7 mouse cellular contexts compared by ENCODE assay signal in the genomic region with DNA sequence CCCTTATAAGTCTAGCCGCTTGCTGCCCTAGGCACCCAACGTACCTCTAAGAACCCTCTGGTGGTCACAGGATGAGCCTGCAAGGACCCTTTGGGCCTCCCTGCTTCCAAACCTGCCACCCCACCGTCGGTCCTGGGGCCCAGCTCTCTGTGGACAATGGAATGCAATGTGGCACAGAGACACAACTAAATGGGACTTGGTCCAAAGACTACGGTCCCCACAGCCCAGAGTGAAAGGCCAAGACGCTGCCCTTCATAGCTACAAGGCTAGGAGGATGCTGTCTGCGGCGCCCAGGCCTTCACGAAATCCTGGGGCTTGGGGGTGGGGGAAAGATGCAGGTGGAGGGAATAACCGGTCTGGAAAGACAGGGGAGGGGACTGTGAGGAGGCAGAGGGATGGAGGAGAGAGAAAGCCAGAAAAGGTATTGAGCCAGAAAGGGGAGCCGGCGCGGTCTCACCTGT. TPM values are rescaled to one million over a fixed set of nuclear protein-coding genes. Genes with fewer than 3 reads are reported as not detected.
DNase-seq lines count a peak whose midpoint lies in the region; ATAC-seq and TF ChIP-seq lines count a peak whose summit lies in the region.

No protein-coding gene starts in this region.

- no peaks in the 10 kb centered on the region for H3K36me3 ChIP-seq in midbrain, embryonic 11.5 days (ENCODE audit: control insufficient read depth, insufficient read depth, low read length)

- TF ChIP-seq CTCF in lung, adult 2 months (IDR thresholded peaks at IDR 0.05; ENCODE audit: insufficient read depth, low read length): 0 out of 2 replicates have a peak, but pooled peaks have one; percentile 2
- no peak for TF ChIP-seq CTCF in cortical plate, adult 2 months (IDR thresholded peaks at IDR 0.05; ENCODE audit: extremely low read depth, insufficient read depth, low read length)

- H3K27ac ChIP-seq in cortical plate, adult 2 months (ENCODE audit: insufficient read depth, low read length): peak overlapping the region; percentile 77
- peak overlapping the region; percentile 92 for H3K27ac ChIP-seq in midbrain, embryonic 11.5 days (ENCODE audit: low read depth, low read length)

- H3K27me3 ChIP-seq in midbrain, embryonic 11.5 days (ENCODE audit: control insufficient read depth, insufficient read depth, low read length): no peaks in the 10 kb centered on the region

- no peak overlapping the region for H3K4me3 ChIP-seq in lung, adult 2 months (replicated peaks; ENCODE audit: extremely low read depth, low read depth, low read length)
- peak overlapping the region; percentile 86 for H3K4me3 ChIP-seq in cortical plate, adult 2 months (ENCODE audit: insufficient read depth, low read length)
- peak overlapping the region; percentile 46 for H3K4me3 ChIP-seq in midbrain, embryonic 11.5 days (ENCODE audit: low read depth, low read length)

- peak overlapping the region; percentile 69 for H3K4me2 ChIP-seq in midbrain, embryonic 11.5 days

- ATAC-seq in midbrain, embryonic 11.5 days (ENCODE audit: low FRiP score): no peak

- 13% methylated on average over 13 of the region's 13 CpGs for WGBS in lung, adult 2 months
- WGBS in midbrain, embryonic 11.5 days: 13% methylated on average over 13 of the region's 13 CpGs

- intact Hi-C loops in heart, postnatal 10 days (cut with DNase I): no loop called here

- H3K9ac ChIP-seq in midbrain, embryonic 11.5 days (ENCODE audit: low read length): peak overlapping the region; percentile 51

- no peaks in the 10 kb centered on the region; the same call in 1 of the 2 replicates for H3K4me1 ChIP-seq in lung, adult 2 months (ENCODE audit: control insufficient read depth, insufficient read depth, low read length)
- no peaks in the 10 kb centered on the region for H3K4me1 ChIP-seq in cortical plate, adult 2 months (ENCODE audit: control insufficient read depth, insufficient read depth, low read length)
- peaks cover 21% of the 10 kb centered on the region for H3K4me1 ChIP-seq in midbrain, embryonic 11.5 days (ENCODE audit: control insufficient read depth, insufficient read depth, low read length)

- no peak for TF ChIP-seq POLR2A in lung, adult 2 months (IDR thresholded peaks at IDR 0.05; ENCODE audit: borderline replicate concordance, extremely low read depth, low read depth, low read length)
- TF ChIP-seq POLR2A in cortical plate, adult 2 months (IDR thresholded peaks at IDR 0.05; ENCODE audit: extremely low read depth, insufficient read depth, low read length): no peak

- no peak for DNase-seq in lung, adult 2 months
- no peak for DNase-seq in lung, postnatal 4 days
- DNase-seq in heart, postnatal 10 days: peak; percentile 31 to 33
- peak; percentile 93 for DNase-seq in midbrain, embryonic 11.5 days (ENCODE audit: low spot score, missing footprints)
- DNase-seq in T-cell, adult 2 months (ENCODE audit: low spot score): no peak
- DNase-seq in ovary, postnatal 14 days (ENCODE audit: low spot score): no peak

- no peaks in the 10 kb centered on the region for H3K9me3 ChIP-seq in midbrain, embryonic 11.5 days (ENCODE audit: control insufficient read depth, low read length)

RNA-seq across cellular contexts. Expression of a gene that starts 0.8 kb away (rescaled TPM):
- 2.8 and 4.4 TPM in 2 replicates for polyA plus RNA-seq in lung, adult 2 months (2012; rRNA removed)
- 52.3 and 54.1 TPM in 2 replicates for polyA plus RNA-seq in cortical plate, adult 2 months (2012; rRNA removed)
- 1 to 10 TPM in 1 of 2 experiments, under 1 TPM in 1; 0.60 to 1.1 TPM for total RNA-seq in heart, postnatal 10 days (2021)
- polyA plus RNA-seq in midbrain, embryonic 11.5 days (2014; fragmentation: Nextera tagmentation; extraction: Ambion mirVana): 37.1 and 38.4 TPM in 2 replicates

RNA-seq across cellular contexts. Expression of a gene that starts 20.8 kb away (rescaled TPM):
- polyA plus RNA-seq in lung, adult 2 months (2012; rRNA removed): 51.6 and 53.3 TPM in 2 replicates
- polyA plus RNA-seq in cortical plate, adult 2 months (2012; rRNA removed): 57.5 and 60.2 TPM in 2 replicates
- total RNA-seq in heart, postnatal 10 days (2021): 100 to 1,000 TPM; 103 to 106 TPM
- 35.5 and 38.3 TPM in 2 replicates for polyA plus RNA-seq in midbrain, embryonic 11.5 days (2014; fragmentation: Nextera tagmentation; extraction: Ambion mirVana)

RNA-seq across cellular contexts. Expression of a gene that starts 33.4 kb away (rescaled TPM):
- not detected in 2 replicates for polyA plus RNA-seq in lung, adult 2 months (2012; rRNA removed)
- not detected in 2 replicates for polyA plus RNA-seq in cortical plate, adult 2 months (2012; rRNA removed)
- not detected for total RNA-seq in heart, postnatal 10 days (2021)
- not detected in 2 replicates for polyA plus RNA-seq in midbrain, embryonic 11.5 days (2014; fragmentation: Nextera tagmentation; extraction: Ambion mirVana)

RNA-seq across cellular contexts. Expression of a gene that starts 53.3 kb away (rescaled TPM):
- 8.3 and 8.7 TPM in 2 replicates for polyA plus RNA-seq in lung, adult 2 months (2012; rRNA removed)
- polyA plus RNA-seq in cortical plate, adult 2 months (2012; rRNA removed): 36.6 and 40.6 TPM in 2 replicates
- 1 to 10 TPM; 4.7 to 5.4 TPM for total RNA-seq in heart, postnatal 10 days (2021)
- polyA plus RNA-seq in midbrain, embryonic 11.5 days (2014; fragmentation: Nextera tagmentation; extraction: Ambion mirVana): 4.2 and 4.7 TPM in 2 replicates

RNA-seq across cellular contexts. Expression of a gene that starts 58.4 kb away (rescaled TPM):
- polyA plus RNA-seq in lung, adult 2 months (2012; rRNA removed): 77.3 and 100 TPM in 2 replicates
- polyA plus RNA-seq in cortical plate, adult 2 months (2012; rRNA removed): 92.0 and 106 TPM in 2 replicates
- 10 to 100 TPM; 28.3 to 29.6 TPM for total RNA-seq in heart, postnatal 10 days (2021)
- 72.8 and 81.6 TPM in 2 replicates for polyA plus RNA-seq in midbrain, embryonic 11.5 days (2014; fragmentation: Nextera tagmentation; extraction: Ambion mirVana)

Comparison
In these comparisons a context has a peak if more than half of its experiments do, and no peak if none do; other contexts are left out.
1. DNase-seq: peak in heart, postnatal 10 days (2 of 2) and midbrain, embryonic 11.5 days (single experiment); none in lung, adult 2 months (single experiment), lung, postnatal 4 days (0 of 2), T-cell, adult 2 months (single experiment) and ovary, postnatal 14 days (single experiment).